Mouse (Mus musculus) liver, embryonic 13.5 days (tissue): ENCODE measurements around the gene Grb2. TPM values are rescaled to one million over a fixed set of nuclear protein-coding genes. Genes with fewer than 3 reads are reported as not detected.

Experiments used
- ATAC-seq: fragments of 200-750 bp; cut with Nextera tagmentation; 2 replicates; pipeline ENCODE4 v1.8.0; 2017; ENCODE audit warnings: low read depth, mild to moderate bottlenecking, moderate number of reproducible peaks, moderate library complexity
- DNase-seq: peaks from one replicate; pipeline ENCODE4 v3.0.0; 2022
- H3K27ac ChIP-seq: fragments of 300-500 bp; sonication (generic); 2 replicates; pipeline ENCODE4 v1.5.1; 2015; ENCODE audit warnings: moderate library complexity, mild to moderate bottlenecking, inconsistent platforms
- H3K27me3 ChIP-seq: fragments of 300-500 bp; sonication (generic); 2 replicates; pipeline ENCODE4 v1.6.1; 2015; ENCODE audit warnings: mild to moderate bottlenecking, inconsistent platforms
- H3K36me3 ChIP-seq: fragments of 300-500 bp; sonication (generic); 2 replicates; pipeline ENCODE4 v1.6.1; 2015; ENCODE audit warnings: mild to moderate bottlenecking, inconsistent platforms
- H3K4me1 ChIP-seq: fragments of 300-500 bp; sonication (generic); replicated peaks from 2 replicates; pipeline ENCODE4 v1.6.1; 2015; ENCODE audit warnings: inconsistent platforms
- H3K4me2 ChIP-seq: fragments of 300-500 bp; sonication (generic); 2 replicates; pipeline ENCODE4 v1.6.1; 2015; ENCODE audit warnings: inconsistent platforms, mild to moderate bottlenecking, moderate library complexity
- H3K4me3 ChIP-seq: fragments of 300-500 bp; sonication (generic); replicated peaks from 2 replicates; pipeline ENCODE4 v1.5.1; 2015; ENCODE audit warnings: mild to moderate bottlenecking, inconsistent platforms
- H3K9ac ChIP-seq: fragments of 300-500 bp; sonication (generic); 2 replicates; pipeline ENCODE4 v1.6.1; 2015; ENCODE audit warnings: mild to moderate bottlenecking, inconsistent platforms
- H3K9me3 ChIP-seq: fragments of 300-500 bp; sonication (generic); replicated peaks from 2 replicates; pipeline ENCODE4 v1.6.1; 2016; ENCODE audit warnings: inconsistent platforms
- WGBS: fragments of 180-500 bp; shearing (Covaris S2); methylation state at CpG from one replicate; pipeline ENCODE4 v1.1.7; 2015; ENCODE audit not compliant: insufficient replicate concordance; 5-methylcytosine and 5-hydroxymethylcytosine counted together
- polyA plus RNA-seq: library from polyadenylated mRNA; unstranded; fragments of >200 nt; fragmentation: Nextera tagmentation; extraction: Ambion mirVana; gene quantifications from 2 replicates; pipeline ENCODE4 v1.2.1, GENCODE M21; 2015

Grb2 gene
- polyA plus RNA-seq, 1 experiment from 2014 or later: 56.7 TPM

DNA sequence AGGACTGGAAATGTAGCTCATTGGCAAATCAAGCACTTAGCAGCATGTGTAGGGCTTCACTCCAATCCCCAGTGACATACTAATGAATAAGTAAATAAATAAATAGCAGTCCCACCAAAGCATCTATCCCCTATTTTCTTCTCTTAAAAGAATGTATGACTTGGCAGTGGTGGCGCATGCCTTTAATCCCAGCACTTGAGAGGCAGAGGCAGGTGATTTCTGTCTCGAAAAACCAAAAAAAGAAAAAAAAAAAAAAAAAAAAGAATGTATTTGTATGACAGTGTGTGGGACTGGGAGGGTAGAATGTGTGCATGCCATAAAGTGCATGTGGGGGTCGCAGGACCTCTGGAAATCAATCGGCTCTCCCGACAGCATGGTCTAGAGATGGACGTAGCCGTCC is 22.4 kb downstream of the Grb2 start:
- H3K36me3 ChIP-seq: peaks cover 62% of the 10 kb centered on the region
- peaks cover 55% of the 10 kb centered on the region for H3K4me1 ChIP-seq
- H3K9me3 ChIP-seq: no peaks in the 10 kb centered on the region
- no peak overlapping the region for H3K9ac ChIP-seq
- DNase-seq: no peak
- ATAC-seq: no peak
- H3K4me3 ChIP-seq: no peak overlapping the region
- WGBS: 71% methylated on average over 7 of the region's 7 CpGs
- no peak overlapping the region for H3K27ac ChIP-seq
- H3K4me2 ChIP-seq: no peak overlapping the region
- H3K27me3 ChIP-seq: no peaks in the 10 kb centered on the region

DNA sequence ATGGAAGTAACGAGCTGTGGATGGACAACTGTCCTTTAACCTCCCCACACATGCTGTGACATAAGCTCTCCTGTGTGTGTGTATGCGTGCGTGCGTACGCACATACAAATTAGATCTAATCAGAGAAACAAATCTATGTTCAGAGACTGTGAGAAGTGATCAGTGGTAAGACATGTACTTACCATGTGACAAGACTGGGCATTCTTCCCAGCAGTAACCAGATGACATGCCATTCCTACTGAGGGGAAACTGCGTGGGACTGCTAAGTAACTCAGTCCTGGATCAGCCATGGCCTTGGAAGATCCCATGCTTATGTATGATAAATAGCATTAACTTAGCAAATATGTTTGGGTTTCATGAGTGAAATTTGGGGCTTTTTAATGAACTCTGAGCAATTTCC is 23.5 kb downstream of the Grb2 start:
- Histone ChIP-seq H3K4me1 (peaks cover 48% of the 10 kb centered on the region), H3K4me2 (no peak overlapping the region), H3K36me3 (peaks cover 67% of the 10 kb centered on the region), H3K27ac (no peak overlapping the region), H3K27me3 (no peaks in the 10 kb centered on the region), H3K9ac (no peak overlapping the region), H3K9me3 (no peaks in the 10 kb centered on the region), H3K4me3 (no peak overlapping the region)
- WGBS: 89% methylated on average over 6 of the region's 6 CpGs
- DNase-seq: no peak
- ATAC-seq: no peak

DNA sequence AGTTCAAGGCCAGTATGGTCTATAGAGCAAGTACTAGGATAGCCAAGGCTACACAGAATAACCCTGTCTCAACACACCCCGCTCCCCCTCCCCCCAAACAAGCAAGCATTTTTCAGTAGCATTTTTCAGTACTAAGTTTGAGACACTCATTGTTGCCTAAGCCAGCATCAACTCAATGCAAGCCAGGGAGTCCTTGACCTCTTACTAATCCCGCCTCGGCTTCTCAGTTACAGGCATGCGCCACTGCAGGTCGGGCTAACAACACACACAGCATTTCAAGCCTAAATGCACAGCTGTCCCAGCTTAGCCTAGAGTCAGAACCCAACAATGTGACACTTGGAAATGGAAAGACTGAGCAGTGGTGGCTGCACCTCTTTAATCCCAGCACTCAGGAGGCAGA is 25.1 kb downstream of the Grb2 start:
- Histone ChIP-seq H3K9ac (no peak overlapping the region), H3K36me3 (peaks cover 61% of the 10 kb centered on the region), H3K4me2 (no peak overlapping the region), H3K4me3 (no peak overlapping the region), H3K27ac (no peak overlapping the region), H3K4me1 (peaks cover 53% of the 10 kb centered on the region), H3K27me3 (no peaks in the 10 kb centered on the region), H3K9me3 (no peaks in the 10 kb centered on the region)
- ATAC-seq (no peak), DNase-seq (no peak)
- 93% methylated on average over 5 of the region's 5 CpGs for WGBS

DNA sequence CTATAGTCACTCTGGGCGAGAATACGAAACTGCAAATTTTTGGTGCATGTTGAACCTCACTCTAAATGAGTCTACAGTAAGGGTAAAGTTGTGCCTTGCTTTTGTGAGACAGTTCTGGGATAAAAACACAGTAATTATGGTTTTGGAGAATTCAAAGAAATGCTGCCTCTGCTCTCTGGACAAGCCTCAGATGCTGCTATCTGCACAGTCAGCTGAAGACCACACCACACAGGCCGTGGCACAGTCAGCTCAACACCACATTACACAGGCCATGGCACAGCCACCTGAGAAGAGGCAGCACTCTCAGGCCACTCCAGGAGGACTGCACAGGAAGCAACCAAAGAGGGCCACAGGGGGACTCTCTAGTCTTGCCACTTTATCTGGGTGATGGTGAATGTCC is 26.0 kb downstream of the Grb2 start:
- peaks cover 58% of the 10 kb centered on the region for H3K36me3 ChIP-seq
- no peak overlapping the region; the same call in 1 of the 2 replicates for H3K27ac ChIP-seq
- no peak overlapping the region for H3K9ac ChIP-seq
- WGBS: 76% methylated on average over 3 of the region's 3 CpGs
- H3K4me3 ChIP-seq: no peak overlapping the region
- peaks cover 49% of the 10 kb centered on the region for H3K4me1 ChIP-seq
- no peak overlapping the region for H3K4me2 ChIP-seq
- ATAC-seq: no peak
- H3K27me3 ChIP-seq: no peaks in the 10 kb centered on the region
- no peaks in the 10 kb centered on the region for H3K9me3 ChIP-seq
- DNase-seq: no peak

DNA sequence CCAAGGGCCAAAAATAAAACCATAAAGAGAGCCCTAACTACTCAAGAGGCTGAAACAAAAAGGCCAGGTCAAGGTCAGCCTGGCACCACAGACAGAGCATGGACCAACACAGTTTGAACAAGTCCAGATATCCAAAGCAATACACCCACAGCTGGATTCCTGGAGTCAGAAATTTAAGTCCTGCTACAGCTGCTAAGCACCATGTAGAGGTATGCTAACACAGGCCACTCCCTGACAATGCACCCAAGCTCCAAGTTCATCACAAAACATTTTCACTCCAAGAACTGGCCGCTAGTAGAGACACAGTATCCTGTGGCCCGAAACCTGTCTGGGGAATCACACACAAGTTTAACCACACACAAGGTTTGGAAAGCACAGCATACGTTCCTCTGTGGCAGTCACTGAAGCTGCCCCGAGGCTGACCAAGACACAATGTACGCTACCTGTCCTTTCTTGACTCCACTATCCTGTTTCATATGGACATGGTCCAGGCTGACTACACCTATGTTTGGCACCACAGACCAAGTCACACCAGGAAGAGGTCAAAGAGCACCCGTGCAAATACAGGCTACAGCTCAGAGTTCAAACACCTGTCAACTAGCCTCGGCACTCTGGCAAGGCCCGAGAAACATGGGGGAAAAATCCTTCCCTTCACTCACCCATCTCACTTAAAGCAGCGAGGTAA is 28.7 kb downstream of the Grb2 start:
- 78% methylated on average over 9 of the region's 9 CpGs for WGBS
- H3K36me3 ChIP-seq: peaks cover 51% of the 10 kb centered on the region
- peak; percentile 47 for ATAC-seq

DNA sequence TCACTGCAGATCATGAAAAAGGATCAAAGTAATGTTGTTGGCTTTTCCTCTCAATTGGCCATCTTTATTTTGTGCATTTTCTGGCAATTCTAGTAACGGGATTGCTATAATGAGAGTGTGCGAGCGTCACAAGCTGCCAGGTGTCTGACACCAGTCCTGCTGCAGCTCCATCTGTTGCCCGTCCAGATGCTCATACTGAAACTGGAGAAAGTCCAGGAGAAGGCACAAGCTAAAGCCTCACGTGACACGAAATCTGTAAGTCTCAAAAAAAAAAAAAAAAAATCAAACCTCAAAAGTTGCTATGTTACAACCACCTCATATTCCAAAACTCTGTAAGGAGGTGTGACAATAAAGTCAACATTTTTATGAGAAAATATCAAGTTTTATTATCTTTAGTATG is 29.5 kb downstream of the Grb2 start:
- DNase-seq: no peak
- Histone ChIP-seq H3K4me1 (peaks cover 54% of the 10 kb centered on the region), H3K27ac (no peak overlapping the region), H3K4me2 (no peak overlapping the region), H3K9ac (no peak overlapping the region), H3K27me3 (no peaks in the 10 kb centered on the region), H3K4me3 (no peak overlapping the region), H3K9me3 (no peaks in the 10 kb centered on the region), H3K36me3 (peaks cover 47% of the 10 kb centered on the region)
- ATAC-seq: no peak
- WGBS: 86% methylated on average over 6 of the region's 6 CpGs

More for the DNA sequence above, 28.7 kb downstream of the Grb2 start:
- no peak overlapping the region for H3K9ac ChIP-seq
- no peak for DNase-seq
- H3K4me2 ChIP-seq: 0 out of 2 replicates have a peak overlapping the region, but pooled peaks have one; percentile 1
- H3K4me1 ChIP-seq: peaks cover 50% of the 10 kb centered on the region
- no peaks in the 10 kb centered on the region for H3K27me3 ChIP-seq
- no peak overlapping the region for H3K27ac ChIP-seq
- no peaks in the 10 kb centered on the region for H3K9me3 ChIP-seq
- no peak overlapping the region for H3K4me3 ChIP-seq

DNA sequence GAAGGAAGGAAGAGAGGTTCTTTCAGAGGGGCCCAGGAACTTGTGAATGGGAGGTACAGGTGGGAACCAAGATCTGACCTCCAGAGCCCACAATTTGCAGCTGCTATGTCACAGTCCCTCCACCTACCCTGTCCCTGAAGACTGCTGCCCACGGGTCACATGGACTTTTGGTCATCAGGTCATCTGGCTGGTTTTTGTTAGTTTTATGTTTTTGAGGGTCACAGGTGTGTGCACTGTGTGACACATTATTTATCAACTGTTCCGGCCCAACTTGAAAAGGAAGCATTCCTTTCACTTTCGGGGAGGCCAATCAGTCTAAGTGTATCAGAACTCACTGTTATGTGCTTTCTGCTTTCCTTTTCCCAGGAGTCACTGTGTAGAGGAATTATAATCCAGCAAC is 30.9 kb downstream of the Grb2 start:
- Histone ChIP-seq H3K9ac (no peak overlapping the region), H3K4me1 (peaks cover 60% of the 10 kb centered on the region), H3K4me3 (no peak overlapping the region), H3K27ac (no peak overlapping the region), H3K36me3 (peaks cover 34% of the 10 kb centered on the region), H3K4me2 (no peak overlapping the region), H3K27me3 (no peaks in the 10 kb centered on the region), H3K9me3 (no peaks in the 10 kb centered on the region)
- WGBS: 80% methylated on average over 3 of the region's 3 CpGs
- ATAC-seq: no peak
- DNase-seq: no peak

DNA sequence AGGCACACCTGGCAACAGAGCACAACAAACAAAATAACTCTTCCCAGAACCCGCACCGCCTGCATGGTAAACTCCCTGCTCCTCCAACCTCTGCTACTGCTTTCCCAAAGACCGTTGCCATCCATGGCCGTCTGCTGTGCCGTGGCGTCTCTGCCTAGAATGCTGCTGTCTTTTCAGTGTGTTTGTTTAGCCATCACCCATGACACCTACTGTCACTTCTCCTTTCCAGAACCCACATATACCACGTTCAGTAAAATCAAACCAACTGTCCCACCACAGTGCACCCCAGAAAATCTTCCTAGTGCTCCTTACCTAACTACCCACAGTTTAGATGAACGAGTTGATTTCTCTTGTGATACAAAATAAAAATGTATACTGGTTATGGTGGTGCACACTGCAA is 31.7 kb downstream of the Grb2 start:
- no peak overlapping the region for H3K4me2 ChIP-seq
- peaks cover 65% of the 10 kb centered on the region for H3K4me1 ChIP-seq
- no peaks in the 10 kb centered on the region for H3K27me3 ChIP-seq
- WGBS: 70% methylated on average over 8 of the region's 8 CpGs
- H3K27ac ChIP-seq: no peak overlapping the region
- no peaks in the 10 kb centered on the region for H3K9me3 ChIP-seq
- no peak overlapping the region for H3K9ac ChIP-seq
- peaks cover 26% of the 10 kb centered on the region for H3K36me3 ChIP-seq
- DNase-seq (no peak), ATAC-seq (no peak)
- H3K4me3 ChIP-seq: no peak overlapping the region

DNA sequence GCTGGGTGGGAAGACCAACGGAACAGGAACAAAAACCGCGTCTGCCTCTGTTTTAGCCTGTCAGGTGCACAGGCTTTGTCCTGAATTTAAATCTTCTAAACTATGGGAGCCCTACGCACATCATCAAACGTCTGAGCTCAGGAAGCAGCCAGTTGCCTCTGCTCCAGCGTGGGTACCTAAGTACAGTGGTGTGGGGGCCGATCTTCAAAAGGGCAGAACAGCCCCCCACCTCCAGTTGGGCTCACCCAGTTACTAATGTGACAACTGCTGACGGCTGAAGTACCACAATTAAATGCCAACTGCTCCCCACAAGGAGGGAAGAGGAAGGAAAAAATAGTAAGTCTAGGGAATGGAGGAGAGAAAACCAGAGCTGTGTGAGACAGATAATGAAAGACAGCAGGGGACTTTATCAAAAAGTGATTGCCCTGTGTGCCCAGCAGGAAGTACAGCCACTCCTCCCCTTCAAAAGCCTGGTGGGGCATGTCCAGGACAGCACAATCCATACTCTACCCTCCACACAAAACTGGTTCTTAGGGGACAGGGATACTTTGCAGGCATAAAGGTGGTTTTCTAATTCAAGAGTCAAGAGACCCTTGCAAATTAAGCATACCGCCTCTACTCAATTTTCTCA is 34.0 kb downstream of the Grb2 start:
- peak overlapping the region; percentile 35; the same call in 1 of the 2 replicates for H3K27ac ChIP-seq
- peak overlapping the region; percentile 35 for H3K4me2 ChIP-seq
- H3K4me1 ChIP-seq: peaks cover 81% of the 10 kb centered on the region
- no peaks in the 10 kb centered on the region for H3K27me3 ChIP-seq
- ATAC-seq (peak; percentile 54; the same call in 1 of the 2 replicates), DNase-seq (no peak)
- no peak overlapping the region for H3K4me3 ChIP-seq
- 36% methylated on average over 9 of the region's 9 CpGs for WGBS
- H3K9ac ChIP-seq: peak overlapping the region; percentile 8; the same call in 1 of the 2 replicates
- no peaks in the 10 kb centered on the region for H3K9me3 ChIP-seq
- peaks cover 14% of the 10 kb centered on the region for H3K36me3 ChIP-seq

DNA sequence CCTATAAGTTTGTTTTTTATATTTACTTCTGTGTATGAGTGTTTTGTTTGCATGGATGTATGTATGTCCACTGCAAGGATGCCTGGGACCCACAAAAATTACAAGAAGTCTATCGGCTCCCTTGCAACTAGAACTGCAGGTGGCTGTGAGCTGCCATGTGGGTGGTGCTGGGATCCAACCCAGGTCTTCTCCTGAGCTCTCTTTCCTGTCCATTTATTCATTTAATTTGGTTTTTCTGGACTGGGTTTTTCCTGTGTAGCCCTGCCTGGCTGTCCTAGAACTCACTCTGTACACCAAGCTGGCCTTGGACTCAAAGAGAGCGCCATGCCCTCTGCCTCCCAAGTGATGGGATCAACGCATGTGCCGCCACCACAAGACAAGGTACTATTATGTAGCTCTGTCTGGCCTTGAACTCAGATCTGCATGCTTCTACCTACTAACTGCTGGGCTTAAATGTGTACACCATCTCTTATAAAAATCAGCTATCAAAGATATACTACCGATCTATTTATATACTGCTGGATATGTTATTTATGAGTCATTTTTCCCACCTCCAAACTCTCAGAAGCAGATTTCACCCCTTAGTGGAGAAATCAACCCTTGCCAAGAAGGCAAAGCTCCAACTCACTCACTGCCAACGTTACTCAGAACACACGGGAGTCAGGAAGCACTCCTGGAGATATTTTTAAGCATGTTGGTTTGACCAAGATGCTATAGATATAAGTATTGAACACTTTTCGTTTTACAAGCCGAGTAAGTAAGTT is 34.7 kb downstream of the Grb2 start:
- 62% methylated on average over 9 of the region's 9 CpGs for WGBS
- Histone ChIP-seq H3K36me3 (peaks cover 13% of the 10 kb centered on the region), H3K9me3 (no peaks in the 10 kb centered on the region), H3K27ac (no peak overlapping the region), H3K4me1 (peaks cover 81% of the 10 kb centered on the region), H3K4me2 (no peak overlapping the region), H3K9ac (0 out of 2 replicates have a peak overlapping the region, but pooled peaks have one; percentile 8), H3K27me3 (no peaks in the 10 kb centered on the region), H3K4me3 (no peak overlapping the region)
- no peak for ATAC-seq
- DNase-seq: no peak

DNA sequence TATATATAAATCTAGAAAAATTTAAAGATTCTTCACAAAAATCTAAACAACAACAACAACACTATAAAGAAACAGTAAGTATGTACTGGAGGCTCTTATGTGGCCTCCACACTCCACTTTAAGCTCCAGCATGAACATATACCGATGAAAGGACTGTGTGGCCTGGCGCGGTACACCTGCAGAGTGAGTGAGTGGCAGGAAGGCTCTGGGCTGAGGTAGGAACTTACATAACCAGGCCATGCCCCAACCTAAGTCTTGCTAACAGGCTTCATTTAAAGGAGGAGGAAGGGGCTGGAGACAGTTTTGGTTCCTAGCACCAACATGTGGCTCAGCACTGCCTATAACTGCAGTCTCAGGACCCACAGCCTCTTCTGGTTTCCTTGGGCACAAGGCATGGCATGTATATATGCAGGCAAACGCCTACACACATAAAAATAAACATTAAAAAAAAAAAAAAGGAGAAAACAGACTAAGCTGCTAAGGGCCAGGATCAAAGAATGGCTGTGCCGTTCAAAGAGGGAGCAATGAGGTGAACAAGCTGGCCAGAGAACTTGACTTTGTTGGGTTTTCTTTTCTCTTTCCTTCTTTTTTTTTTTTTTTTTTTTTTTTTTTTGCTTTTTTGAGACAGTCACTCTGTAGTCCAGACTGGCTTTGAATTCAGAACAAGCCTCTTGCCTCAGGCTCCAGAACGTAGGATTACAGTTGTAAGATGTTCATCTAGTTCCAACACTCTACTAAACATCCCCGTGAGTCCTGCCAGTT is 36.0 kb downstream of the Grb2 start:
- ATAC-seq: no peak
- no peak for DNase-seq
- H3K36me3 ChIP-seq: peaks cover 4% of the 10 kb centered on the region; the same call in 1 of the 2 replicates
- H3K4me2 ChIP-seq: no peak overlapping the region
- no peaks in the 10 kb centered on the region for H3K27me3 ChIP-seq
- WGBS: 74% methylated on average over 7 of the region's 7 CpGs
- no peak overlapping the region for H3K27ac ChIP-seq
- H3K4me1 ChIP-seq: peaks cover 76% of the 10 kb centered on the region
- no peak overlapping the region for H3K9ac ChIP-seq
- no peaks in the 10 kb centered on the region for H3K9me3 ChIP-seq
- no peak overlapping the region for H3K4me3 ChIP-seq
